Mouse (Mus musculus): ENCODE measurements around the gene Cd40. TPM values are rescaled to one million over a fixed set of nuclear protein-coding genes. Genes with fewer than 3 reads are reported as not detected.

Cd40 gene
- total RNA-seq, 2 experiments from 2014 or later = 0.42 to 0.61 TPM

DNA sequence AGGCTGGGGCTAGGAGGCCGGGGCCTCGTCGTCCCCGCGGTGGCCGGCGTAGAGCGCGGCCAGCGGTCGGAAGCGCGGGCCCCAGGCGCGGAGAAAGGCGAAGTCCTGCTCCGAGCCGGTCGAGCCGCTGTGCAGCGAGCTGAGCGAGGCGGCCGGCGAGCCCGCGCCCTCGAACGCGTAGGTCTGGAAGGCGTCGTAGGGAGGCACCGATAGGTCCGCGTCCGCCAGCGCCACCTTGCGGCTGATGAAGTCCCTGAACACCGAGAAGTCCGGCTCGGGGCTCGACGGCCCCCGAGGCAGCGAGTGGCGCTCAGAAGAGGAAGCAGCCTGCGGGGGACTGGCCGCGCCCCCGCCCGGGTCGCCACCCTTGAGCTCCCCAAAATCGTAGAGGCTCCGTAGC lies 56.7 kb downstream of the Cd40 start:
- intact Hi-C loops (cut with DNase I) = loop anchor here (5.0 kb wide), 1 partner anchor 35 kb away; no protein-coding TSS in a partner anchor
- H3K4me3 ChIP-seq = no peak overlapping the region

DNA sequence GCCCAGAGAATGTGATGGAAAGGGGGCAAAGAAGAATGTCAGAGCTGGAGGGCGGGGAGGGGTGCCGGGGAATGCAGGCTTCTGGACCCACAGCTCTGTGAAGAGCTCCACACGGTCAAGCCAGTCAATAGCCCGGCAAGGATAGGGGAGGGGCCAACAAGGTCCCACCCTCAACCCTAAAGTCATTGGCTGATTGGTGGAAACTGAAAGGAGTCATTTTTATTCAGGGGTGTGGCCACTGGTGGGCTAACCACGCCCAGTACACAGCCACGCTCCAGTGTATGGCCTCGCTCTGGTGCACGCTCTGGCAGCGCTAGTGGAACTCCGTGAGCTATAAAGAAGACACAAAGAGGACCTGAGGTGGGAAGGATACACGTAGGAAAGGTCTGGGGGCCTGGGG lies 58.3 kb downstream of the Cd40 start:
- no peak overlapping the region for H3K4me3 ChIP-seq
- H3K27ac ChIP-seq = no peak overlapping the region
- DNase-seq (ENCODE audit: extremely low spot score in 1 of 2, low spot score in 2 of 2) = no peak
- TF ChIP-seq CTCF (IDR thresholded peaks at IDR 0.05) = no peak
- intact Hi-C loops (cut with DNase I) = loop anchor here (5.0 kb wide), 1 partner anchor 36 kb away; no protein-coding TSS in a partner anchor

More for the DNA sequence above, 56.7 kb downstream of the Cd40 start:
- DNase-seq (ENCODE audit: extremely low spot score in 1 of 2, low spot score in 2 of 2) = peak; percentile 64 to 70
- H3K27ac ChIP-seq = no peak overlapping the region
- peak; percentile 80 for TF ChIP-seq CTCF (IDR thresholded peaks at IDR 0.05)

DNA sequence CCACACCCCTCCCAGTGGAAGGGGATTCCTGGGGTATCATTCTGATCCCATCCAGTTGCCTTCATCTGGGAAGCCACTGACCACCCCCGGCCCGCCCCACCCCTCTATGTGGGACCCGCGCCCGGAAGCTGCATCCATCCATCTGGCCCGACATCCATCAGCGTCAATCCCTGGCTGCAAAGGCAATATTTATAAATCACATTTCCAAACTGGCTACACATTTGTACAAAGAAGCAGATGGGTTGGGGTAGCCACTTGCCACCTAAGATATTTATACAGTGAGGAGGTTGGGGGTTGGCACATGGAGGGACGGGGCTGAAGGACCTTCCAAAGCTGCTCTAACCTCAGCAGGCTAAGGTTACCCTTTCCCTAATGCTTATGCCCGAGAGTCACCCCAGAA lies 65.3 kb downstream of the Cd40 start:
- Histone ChIP-seq H3K27ac (no peak overlapping the region), H3K4me3 (no peak overlapping the region)
- intact Hi-C loops (cut with DNase I) = no loop called here
- no peak for TF ChIP-seq CTCF (IDR thresholded peaks at IDR 0.05)
- DNase-seq (ENCODE audit: extremely low spot score in 1 of 2, low spot score in 2 of 2) = no peak

DNA sequence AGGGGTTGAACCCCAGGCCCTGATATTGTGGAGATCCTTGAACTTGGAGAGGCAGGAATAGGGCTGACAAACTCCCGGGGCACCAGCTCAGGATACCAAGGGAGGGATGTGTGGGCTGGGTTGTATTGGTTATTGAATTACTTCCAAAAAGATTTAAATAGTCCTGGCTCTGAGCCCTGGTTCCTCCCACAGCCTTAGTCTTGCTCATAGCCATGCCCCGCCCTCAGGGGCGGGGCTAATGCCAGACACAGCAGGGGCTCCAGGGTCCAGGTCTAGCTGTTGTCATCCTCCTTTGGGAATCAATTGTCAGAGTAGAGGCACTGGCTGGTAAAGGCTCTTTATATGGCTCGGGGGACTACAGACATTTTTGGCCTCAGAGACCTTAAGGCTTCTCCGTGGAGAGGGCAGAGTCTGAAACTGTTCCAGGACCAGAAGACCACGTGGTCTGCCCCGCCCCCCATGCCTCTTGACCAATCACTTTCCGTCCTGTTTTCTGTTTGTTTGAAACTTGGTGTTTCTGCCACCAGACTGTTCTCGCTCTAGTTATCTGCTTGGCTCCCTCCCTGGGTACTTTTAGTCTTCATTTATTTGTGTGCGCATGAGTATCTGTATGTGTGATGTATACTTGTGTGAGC lies 65.9 kb downstream of the Cd40 start:
- intact Hi-C loops (cut with DNase I) = no loop called here
- no peak for TF ChIP-seq CTCF (IDR thresholded peaks at IDR 0.05)
- no peak for DNase-seq (ENCODE audit: extremely low spot score in 1 of 2, low spot score in 2 of 2)

More for the DNA sequence above, 65.9 kb downstream of the Cd40 start:
- H3K4me3 ChIP-seq = no peak overlapping the region
- H3K27ac ChIP-seq = no peak overlapping the region

Other genes starting within 250 kb of the Cd40 start
- 10 to 100 TPM; 21.7 to 22.7 TPM for gene Zswim1, start 232.9 kb upstream of the Cd40 start, total RNA-seq (2021)
- under 1 TPM; 0.45 to 0.58 TPM for gene Spata25, start 227.1 kb upstream of the Cd40 start, total RNA-seq (2021)
- gene Ctsa, start 222.8 kb upstream of the Cd40 start, total RNA-seq (2021) = 10 to 100 TPM; 89.5 to 96.2 TPM
- 1 to 10 TPM; 3.9 to 5.3 TPM for gene Neurl2, start 222.2 kb upstream of the Cd40 start, total RNA-seq (2021)
- 10 to 100 TPM; 78.1 to 82.4 TPM for gene Pltp, start 197.9 kb upstream of the Cd40 start, total RNA-seq (2021)
- gene Pcif1, start 176.3 kb upstream of the Cd40 start, total RNA-seq (2021) = 10 to 100 TPM; 44.8 to 48.8 TPM
- 10 to 100 TPM; 27.2 to 28.0 TPM for gene Zfp335, start 143.9 kb upstream of the Cd40 start, total RNA-seq (2021)
- 1 to 10 TPM; 1.4 TPM for gene Mmp9, start 114.8 kb upstream of the Cd40 start, total RNA-seq (2021)
- gene Slc12a5, start 94.8 kb upstream of the Cd40 start, total RNA-seq (2021) = 100 to 1,000 TPM; 575 to 581 TPM
- gene Ncoa5, start 20.8 kb upstream of the Cd40 start, total RNA-seq (2021) = 10 to 100 TPM; 55.5 to 57.5 TPM
- gene 1700025C18Rik, start 35.1 kb downstream of the Cd40 start, total RNA-seq (2021) = not detected
- gene Cdh22, start 179.2 kb downstream of the Cd40 start, total RNA-seq (2021) = 10 to 100 TPM; 58.7 to 60.6 TPM
- 10 to 100 TPM; 59.1 to 63.4 TPM for gene Slc35c2, start 232.2 kb downstream of the Cd40 start, total RNA-seq (2021)